Mouse (Mus musculus) heart, adult 2 months (tissue): ENCODE measurements around the gene Ccng2.

Source experiments
- CTCF ChIP-seq: fragments of 200-600 bp; IDR thresholded peaks from 2 replicates; pipeline ENCODE4 v1.8.1; 2022; ENCODE audit warnings: antibody characterized with exemption, mild to moderate bottlenecking, moderate library complexity
- EP300 ChIP-seq: fragments of 200-500 bp; IDR thresholded peaks from 2 replicates; pipeline ENCODE4 v1.6.1; 2011; ENCODE audit warnings: low read depth, low read length, control low read depth; ENCODE audit not compliant: insufficient read depth

DNA sequence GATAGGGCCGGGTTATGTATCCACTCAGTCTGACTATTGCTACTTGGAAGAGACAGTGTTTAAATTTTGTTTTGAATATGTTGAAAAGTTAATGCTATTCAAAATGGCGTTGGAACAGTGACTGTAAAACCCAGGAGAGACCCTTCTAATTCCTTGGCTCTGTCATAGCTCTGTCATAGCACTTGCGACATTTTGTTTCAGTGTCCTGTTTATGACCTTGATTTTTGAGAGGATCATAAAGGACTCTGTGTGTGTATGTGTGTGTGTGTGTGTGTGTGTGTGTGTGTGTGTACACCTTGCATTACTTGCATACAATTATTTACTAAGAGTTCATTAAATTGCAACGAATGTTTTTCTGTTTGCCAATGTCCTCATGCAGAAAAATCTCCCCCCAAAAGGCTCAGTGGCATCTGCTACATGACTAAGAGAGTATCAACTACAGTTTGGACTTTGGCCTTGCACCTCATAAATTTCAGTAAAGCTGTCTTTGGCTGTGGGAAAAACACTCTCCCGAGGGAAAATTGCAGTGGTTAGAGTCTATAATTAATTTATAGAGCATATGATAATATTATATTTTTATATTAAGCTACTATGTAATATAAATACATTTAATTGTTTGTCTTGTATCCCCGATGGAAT, 17.0 kb upstream of the Ccng2 start:
- TF ChIP-seq CTCF (no peak), EP300 (no peak)
